Mouse (Mus musculus): Measurements from ENCODE around the gene Slc4a8. TPM values are rescaled to one million over a fixed set of nuclear protein-coding genes. Genes with fewer than 3 reads are reported as not detected.

The Slc4a8 gene
- total RNA-seq, 1 experiment from 2014 or later = 10.4 TPM

- DNase-seq = no peak
These were observed 69.1 kb downstream of the Slc4a8 start for GRCm38 (mm10) chr15:100830682-100831081.

GRCm38 (mm10) chr15:100832144-100832543 lies 70.6 kb downstream of the Slc4a8 start:
- no peak for DNase-seq

- no peak for DNase-seq
These were observed 71.2 kb downstream of the Slc4a8 start for GRCm38 (mm10) chr15:100832784-100833183.

- DNase-seq = no peak
These were observed 75.2 kb downstream of the Slc4a8 start for GRCm38 (mm10) chr15:100836729-100837128.

- DNase-seq = peak; percentile 73
These were observed 77.2 kb downstream of the Slc4a8 start for GRCm38 (mm10) chr15:100838607-100839207.

- no peak for DNase-seq
These were observed 82.8 kb downstream of the Slc4a8 start for GRCm38 (mm10) chr15:100844336-100844735.

DNA sequence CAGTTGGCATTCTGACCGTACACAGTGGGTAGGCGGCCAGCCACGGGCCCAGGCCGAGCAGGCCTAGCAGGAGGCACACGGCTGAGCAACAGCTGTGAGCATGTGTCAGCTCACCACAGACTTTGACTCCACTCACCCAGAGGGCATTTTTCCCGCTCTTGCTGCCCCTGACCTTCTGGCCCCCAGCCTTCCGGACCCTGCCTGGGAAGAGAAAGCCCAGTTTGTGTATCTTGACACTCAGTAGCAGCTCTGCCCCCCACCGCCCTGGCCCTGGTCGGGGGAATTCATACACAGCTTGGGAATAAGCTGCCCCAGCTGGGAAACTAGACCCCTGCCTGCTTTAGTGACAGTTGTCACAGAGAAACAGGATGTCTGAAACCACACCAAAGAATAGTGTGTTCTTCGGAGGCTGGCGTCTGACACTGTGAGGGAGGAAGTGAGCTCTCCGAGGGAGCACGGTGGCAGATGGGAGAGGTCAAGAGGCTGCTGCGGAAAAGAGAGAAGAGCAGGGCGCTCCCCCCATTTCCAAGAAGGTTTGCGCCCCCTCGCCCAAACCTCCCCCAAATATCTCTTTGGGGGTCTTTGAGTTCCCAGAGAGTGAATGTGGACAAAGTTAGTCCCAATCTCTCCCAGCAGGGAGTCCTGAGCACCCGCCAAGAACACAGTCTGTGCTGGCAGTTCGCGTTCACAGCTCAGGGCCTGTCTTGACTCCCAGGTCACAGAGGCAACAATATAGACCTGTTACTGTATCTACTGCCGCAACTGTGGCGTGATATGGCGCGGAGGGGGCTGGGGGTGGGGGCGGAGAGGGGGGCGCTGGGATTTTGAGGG lies 83.7 kb downstream of the Slc4a8 start:
- DNase-seq = no peak

DNA sequence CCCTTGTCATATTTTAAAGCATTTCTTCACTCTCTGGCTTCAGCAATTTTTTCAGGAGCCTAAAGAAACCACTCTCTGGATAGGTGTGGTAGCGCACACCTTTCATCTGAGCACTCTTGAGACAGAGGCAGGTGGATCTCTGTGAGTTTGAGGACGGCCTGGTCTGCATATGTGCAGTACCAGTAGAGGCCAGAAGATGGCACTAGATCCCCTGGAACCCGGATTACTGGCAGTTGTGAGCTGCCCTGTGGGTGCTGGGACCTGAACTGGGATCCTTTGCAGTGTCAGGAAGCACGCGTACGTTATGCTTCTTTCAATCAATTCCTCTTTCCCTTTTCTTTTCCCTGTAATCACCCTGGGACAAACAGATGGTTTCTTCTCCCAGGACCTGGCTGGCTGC lies 85.6 kb downstream of the Slc4a8 start:
- no peak for DNase-seq

- no peak for DNase-seq
These were observed 96.0 kb downstream of the Slc4a8 start for GRCm38 (mm10) chr15:100857586-100857985.

DNA sequence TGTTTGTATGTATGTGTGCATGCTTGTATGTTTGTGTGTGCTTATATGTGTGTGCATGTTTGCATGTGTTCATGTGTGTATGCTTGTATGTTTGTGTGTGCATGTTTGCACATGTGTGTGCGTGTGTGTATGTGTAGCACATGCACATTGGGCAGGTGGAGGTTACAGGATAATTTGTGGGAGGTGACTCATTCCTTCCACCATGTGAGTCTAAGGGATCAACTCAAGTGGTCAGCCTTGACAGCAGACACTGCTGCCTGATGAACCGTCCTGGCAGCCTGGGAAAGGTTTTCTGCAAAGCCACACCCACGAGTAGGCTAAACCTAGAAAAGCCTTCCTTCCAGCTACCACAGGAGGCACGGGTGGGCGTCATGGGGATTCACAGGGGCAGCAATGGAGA lies 99.3 kb downstream of the Slc4a8 start:
- DNase-seq = peak; percentile 11

DNA sequence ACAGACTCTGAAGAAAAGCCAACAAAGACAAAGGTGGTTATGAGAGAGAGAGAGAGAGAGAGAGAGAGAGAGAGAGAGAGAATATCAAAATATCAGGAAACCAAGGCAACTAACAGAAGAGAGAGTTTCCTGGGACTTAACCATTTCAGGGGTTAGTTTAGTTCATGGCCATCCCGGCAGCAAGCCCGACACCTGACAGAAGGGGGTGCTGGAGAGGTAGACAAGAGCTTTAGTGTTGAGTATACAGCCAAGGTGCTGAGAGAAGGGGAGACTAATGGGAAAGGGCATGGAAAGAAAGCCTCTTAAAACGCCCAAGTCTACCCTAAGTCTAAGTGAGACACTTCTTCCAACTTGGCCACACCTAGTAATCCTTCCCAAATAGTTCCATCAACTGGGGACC lies 104.0 kb downstream of the Slc4a8 start:
- DNase-seq = peak; percentile 11

GRCm38 (mm10) chr15:100869558-100869957 lies 108.0 kb downstream of the Slc4a8 start, which contains the start of gene Scn8a:
TSS of gene Scn8a (plus strand) at chr15:100869858.
- DNase-seq = no peak

- DNase-seq = peak; percentile 85
These were observed 108.6 kb downstream of the Slc4a8 start for GRCm38 (mm10) chr15:100870001-100870774.

- DNase-seq = peak; percentile 65
These were observed 109.2 kb downstream of the Slc4a8 start for GRCm38 (mm10) chr15:100870775-100871106.

GRCm38 (mm10) chr15:100871107-100872011 lies 109.8 kb downstream of the Slc4a8 start:
- peak; percentile 11 for DNase-seq

- peak; percentile 92 for DNase-seq
These were observed 111.6 kb downstream of the Slc4a8 start for GRCm38 (mm10) chr15:100873155-100873554.

Other genes starting within 250 kb of the Slc4a8 start
- 19.9 and 25.0 TPM in 2 replicates for gene Tfcp2, start 209.7 kb upstream of the Slc4a8 start, total RNA-seq (2021)
- 17.2 and 17.8 TPM in 2 replicates for gene Pou6f1, start 161.8 kb upstream of the Slc4a8 start, total RNA-seq (2021)
- 208 and 209 TPM in 2 replicates for gene Dazap2, start 146.4 kb upstream of the Slc4a8 start, total RNA-seq (2021)
- 45.7 and 50.1 TPM in 2 replicates for gene Smagp, start 124.8 kb upstream of the Slc4a8 start, total RNA-seq (2021)
- 3.6 and 14.8 TPM in 2 replicates for gene Bin2, start 92.2 kb upstream of the Slc4a8 start, total RNA-seq (2021)
- gene Cela1, start 73.8 kb upstream of the Slc4a8 start, total RNA-seq (2021) = 26.1 and 32.9 TPM in 2 replicates
- 8.1 and 11.9 TPM in 2 replicates for gene Galnt6, start 32.4 kb upstream of the Slc4a8 start, total RNA-seq (2021)
- 4.2 and 4.7 TPM in 2 replicates for gene Scn8a, start 108.1 kb downstream of the Slc4a8 start, total RNA-seq (2021)